Comparison of ENCODE assay signal across 8 mouse cellular contexts in the genomic region with DNA sequence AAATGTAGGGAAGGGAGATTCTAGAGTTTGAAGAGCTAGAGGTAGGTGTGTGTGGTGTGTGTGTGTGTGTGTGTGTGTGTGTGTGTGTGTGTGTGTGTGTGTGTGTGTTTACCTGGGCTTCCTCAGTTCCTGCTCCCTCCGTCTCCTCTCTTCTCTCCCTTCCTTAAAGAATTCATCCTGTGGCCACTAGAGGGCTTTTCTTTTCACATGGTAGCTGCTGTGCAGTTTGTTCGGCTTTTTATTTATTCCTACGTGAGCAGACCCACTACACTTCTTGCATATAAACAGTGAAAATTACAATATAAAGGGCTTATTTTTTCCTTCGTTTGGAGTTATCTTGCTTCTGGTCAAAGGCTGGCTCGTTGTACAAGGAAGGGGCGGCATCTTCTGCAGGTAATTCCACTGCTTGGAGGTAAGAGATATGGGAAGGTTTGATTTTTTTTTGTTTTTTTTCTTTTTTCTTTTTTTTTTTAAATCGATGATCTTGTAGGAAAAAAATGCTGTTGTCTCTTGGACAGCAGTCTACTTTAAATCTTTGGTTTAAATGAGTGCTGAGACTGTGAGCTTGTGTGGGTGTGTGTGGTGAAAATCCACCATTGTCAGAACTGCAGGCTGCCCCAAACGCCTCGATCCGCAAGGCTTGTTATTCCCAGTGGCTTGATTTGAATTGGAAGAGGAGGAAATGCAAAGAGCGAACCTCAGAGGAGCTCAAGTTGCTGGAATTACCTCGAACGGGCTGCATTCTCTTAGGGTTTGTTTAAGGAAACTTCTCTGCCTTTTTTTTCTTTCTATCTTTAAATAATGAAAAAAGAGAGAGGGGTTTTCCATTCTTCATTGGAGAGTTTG. TPM values are rescaled to one million over a fixed set of nuclear protein-coding genes. Genes with fewer than 3 reads are reported as not detected.
DNase-seq lines count a peak whose midpoint lies in the region; ATAC-seq and TF ChIP-seq lines count a peak whose summit lies in the region.

A gene (plus strand): TSS at position 289 of the 846 bp plus-strand sequence.

- peak; percentile 76 for ATAC-seq in hindbrain, postnatal 0 days
- 0 out of 2 replicates have a peak, but pooled peaks have one; percentile 55 for ATAC-seq in limb, embryonic 13.5 days (ENCODE audit: low FRiP score, low read depth)
- peak; percentile 65 for ATAC-seq in neural tube, embryonic 14.5 days (ENCODE audit: low read depth)

- peak within 1 kb of the TSS; percentile 51 for H3K9ac ChIP-seq in hindbrain, postnatal 0 days (replicated peaks; ENCODE audit: low read length)
- 0 out of 2 replicates have a peak within 1 kb of the TSS, but pooled peaks have one; percentile 25 for H3K9ac ChIP-seq in limb, embryonic 13.5 days
- H3K9ac ChIP-seq in neural tube, embryonic 14.5 days (replicated peaks; ENCODE audit: low read depth, low read length) = peak within 1 kb of the TSS; percentile 46

- peaks cover 33% of the 10 kb centered on the region for H3K27me3 ChIP-seq in forebrain, embryonic 10.5 days (ENCODE audit: poor library complexity, severe bottlenecking)
- H3K27me3 ChIP-seq in hindbrain, postnatal 0 days (ENCODE audit: insufficient read depth, low read length) = no peaks in the 10 kb centered on the region
- peaks cover 2% of the 10 kb centered on the region; the same call in 1 of the 2 replicates for H3K27me3 ChIP-seq in limb, embryonic 13.5 days
- H3K27me3 ChIP-seq in neural tube, embryonic 14.5 days (ENCODE audit: control insufficient read depth, insufficient read depth, low read length) = no peaks in the 10 kb centered on the region

- no peak for DNase-seq in gastrocnemius, adult 2 months
- no peak for DNase-seq in gastrocnemius, adult 8-10 months (ENCODE audit: low spot score in 2 of 2)
- DNase-seq in WW6 (ENCODE audit: low read depth, low spot score) = peak; percentile 20
- peak; percentile 18 for DNase-seq in forebrain, embryonic 10.5 days (ENCODE audit: extremely low spot score, low spot score)
- peak; percentile 86 for DNase-seq in hindbrain, postnatal 0 days (ENCODE audit: low spot score)
- no peak for DNase-seq in gastrocnemius, postnatal 36 days

- peak within 1 kb of the TSS; percentile 57 for H3K4me3 ChIP-seq in gastrocnemius, adult 2 months
- H3K4me3 ChIP-seq in forebrain, embryonic 10.5 days = peak within 1 kb of the TSS; percentile 49
- H3K4me3 ChIP-seq in hindbrain, postnatal 0 days (ENCODE audit: low read length) = peak within 1 kb of the TSS; percentile 47
- peak within 1 kb of the TSS; percentile 41 for H3K4me3 ChIP-seq in limb, embryonic 13.5 days
- H3K4me3 ChIP-seq in neural tube, embryonic 14.5 days (ENCODE audit: low read depth, low read length) = peak within 1 kb of the TSS; percentile 30

- peaks cover 31% of the 10 kb centered on the region for H3K4me1 ChIP-seq in forebrain, embryonic 10.5 days
- H3K4me1 ChIP-seq in hindbrain, postnatal 0 days (ENCODE audit: insufficient read depth, low read length) = peaks cover 6% of the 10 kb centered on the region; the same call in 1 of the 2 replicates
- H3K4me1 ChIP-seq in limb, embryonic 13.5 days = peaks cover 27% of the 10 kb centered on the region
- peaks cover 5% of the 10 kb centered on the region; the same call in 1 of the 2 replicates for H3K4me1 ChIP-seq in neural tube, embryonic 14.5 days (ENCODE audit: control insufficient read depth, insufficient read depth, low read length)

- peak; percentile 59 for TF ChIP-seq CTCF in gastrocnemius, adult 2 months (IDR thresholded peaks at IDR 0.05)
- peak; percentile 78 for TF ChIP-seq CTCF in hindbrain, postnatal 0 days (IDR thresholded peaks at IDR 0.05; ENCODE audit: low read depth)

- H3K36me3 ChIP-seq in forebrain, embryonic 10.5 days (replicated peaks) = no peaks in the 10 kb centered on the region
- H3K36me3 ChIP-seq in hindbrain, postnatal 0 days (ENCODE audit: insufficient read depth, low read length) = no peaks in the 10 kb centered on the region
- no peaks in the 10 kb centered on the region for H3K36me3 ChIP-seq in limb, embryonic 13.5 days
- H3K36me3 ChIP-seq in neural tube, embryonic 14.5 days (ENCODE audit: control insufficient read depth, insufficient read depth, low read length) = no peaks in the 10 kb centered on the region

- H3K4me2 ChIP-seq in hindbrain, postnatal 0 days (ENCODE audit: low read depth, low read length) = peak within 1 kb of the TSS; percentile 63
- H3K4me2 ChIP-seq in limb, embryonic 13.5 days (replicated peaks) = peak within 1 kb of the TSS; percentile 65
- H3K4me2 ChIP-seq in neural tube, embryonic 14.5 days (ENCODE audit: low read depth, low read length) = peak within 1 kb of the TSS; percentile 45

- H3K27ac ChIP-seq in gastrocnemius, adult 2 months = no peak within 1 kb of the TSS
- 0 out of 2 replicates have a peak within 1 kb of the TSS, but pooled peaks have one; percentile 62 for H3K27ac ChIP-seq in forebrain, embryonic 10.5 days
- H3K27ac ChIP-seq in hindbrain, postnatal 0 days = no peak within 1 kb of the TSS; the same call in 1 of the 2 replicates
- H3K27ac ChIP-seq in limb, embryonic 13.5 days = no peak within 1 kb of the TSS
- H3K27ac ChIP-seq in neural tube, embryonic 14.5 days (ENCODE audit: low read depth, low read length) = no peak within 1 kb of the TSS; the same call in 1 of the 2 replicates

- H3K9me3 ChIP-seq in forebrain, embryonic 10.5 days = no peaks in the 10 kb centered on the region
- no peaks in the 10 kb centered on the region for H3K9me3 ChIP-seq in hindbrain, postnatal 0 days (ENCODE audit: low read length)
- no peaks in the 10 kb centered on the region for H3K9me3 ChIP-seq in limb, embryonic 13.5 days
- H3K9me3 ChIP-seq in neural tube, embryonic 14.5 days (ENCODE audit: control insufficient read depth, low read length) = no peaks in the 10 kb centered on the region

- whole genome bisulfite sequencing in forebrain, embryonic 10.5 days = 2% methylated on average over 13 of the region's 13 CpGs
- under 1% methylated on average over 13 of the region's 13 CpGs for WGBS in hindbrain, postnatal 0 days
- 2% methylated on average over 12 of the region's 13 CpGs for WGBS in limb, embryonic 13.5 days
- 3% methylated on average over 13 of the region's 13 CpGs for WGBS in neural tube, embryonic 14.5 days

- intact Hi-C loops in gastrocnemius, adult 2 months (cut with DNase I) = no loop called here
- intact Hi-C loops in gastrocnemius, postnatal 36 days (cut with DNase I) = no loop called here

RNA-seq across cellular contexts. Expression of the gene that starts here (rescaled TPM):
- total RNA-seq in gastrocnemius, adult 2 months (2021) = 1 to 10 TPM in 1 of 2 experiments, under 1 TPM in 1; 0.31 to 1.2 TPM
- under 1 TPM; 0.40 to 0.92 (median 0.63) TPM for total RNA-seq in gastrocnemius, adult 8-10 months (2022)
- 0.36 TPM in 2 replicates for polyA plus RNA-seq in forebrain, embryonic 10.5 days (2016; fragmentation: Nextera tagmentation; extraction: Ambion mirVana)
- 6.3 and 6.8 TPM in 2 replicates for total RNA-seq in hindbrain, postnatal 0 days (2014; rRNA removed)
- polyA plus RNA-seq in hindbrain, postnatal 0 days (2015; fragmentation: Nextera tagmentation; extraction: Ambion mirVana) = 1.9 and 2.1 TPM in 2 replicates
- polyA plus RNA-seq in limb, embryonic 13.5 days (2015; fragmentation: Nextera tagmentation; extraction: Ambion mirVana) = 2.1 and 2.2 TPM in 2 replicates
- 2.0 and 4.6 TPM in 2 replicates for polyA plus RNA-seq in neural tube, embryonic 14.5 days (2014; fragmentation: Nextera tagmentation; extraction: Ambion mirVana)
- total RNA-seq in gastrocnemius, postnatal 36 days (2021) = under 1 TPM; 0.07 to 0.43 TPM

Comparison
In these comparisons a context has a peak if more than half of its experiments do, and no peak if none do; other contexts are left out.
1. Peak in DNase-seq, H3K4me3 ChIP-seq and H3K27ac ChIP-seq in forebrain, embryonic 10.5 days; RNA of the gene not detected or under 1 TPM.
2. DNase-seq: peak in WW6 (single experiment) and hindbrain, postnatal 0 days (single experiment); none in gastrocnemius, adult 2 months (single experiment), gastrocnemius, adult 8-10 months (0 of 2) and gastrocnemius, postnatal 36 days (0 of 2).
3. Peak in every context shown above with its lines, with median percentiles within 50 percentile points of each other: H3K4me3 ChIP-seq, ATAC-seq, H3K4me2 ChIP-seq and H3K9ac ChIP-seq.